Mouse (Mus musculus) brown adipose tissue, adult 24 weeks (tissue): ENCODE measurements around the gene Klf2. TPM values are rescaled to one million over a fixed set of nuclear protein-coding genes. Genes with fewer than 3 reads are reported as not detected.
A peak's percentile ranks its signal among the peaks of the same experiment; 100 is the strongest.

Experiments used
- H3K27ac ChIP-seq: fragments of 200-500 bp; replicated peaks from 2 replicates; pipeline ENCODE4 v1.5.1; 2012; ENCODE audit warnings: low read depth, mild to moderate bottlenecking, low read length
- H3K4me1 ChIP-seq: fragments of 200-500 bp; 2 replicates; pipeline ENCODE4 v1.6.1; 2012; ENCODE audit warnings: low read length, mixed read lengths; ENCODE audit not compliant: control insufficient read depth, insufficient read depth, insufficient read length
- H3K4me3 ChIP-seq: fragments of 200-500 bp; 2 replicates; pipeline ENCODE4 v1.5.1; 2012; ENCODE audit warnings: low read depth, mild to moderate bottlenecking, low read length, moderate library complexity; ENCODE audit not compliant: insufficient read depth
- polyA plus RNA-seq: library from polyadenylated mRNA; stranded (reverse); fragments of >200 nt; gene quantifications from 2 replicates; pipeline ENCODE4 v1.2.4, GENCODE M21; 2012; ENCODE audit not compliant: missing spikeins, insufficient read depth, insufficient read length

Klf2 gene
- polyA plus RNA-seq, 1 experiment: 88.0 TPM

GRCm38 (mm10) chr8:72336273-72336672, 17.4 kb downstream of the Klf2 start:
- Histone ChIP-seq H3K4me3 (no peak overlapping the region), H3K27ac (peak overlapping the region; percentile 89), H3K4me1 (peaks cover 16% of the 10 kb centered on the region; the same call in 1 of the 2 replicates)

- H3K4me1 ChIP-seq: peaks cover 16% of the 10 kb centered on the region; the same call in 1 of the 2 replicates
- H3K27ac ChIP-seq: peak overlapping the region; percentile 62
- no peak overlapping the region for H3K4me3 ChIP-seq
These were observed 18.2 kb downstream of the Klf2 start for GRCm38 (mm10) chr8:72337034-72337433.

- Histone ChIP-seq H3K27ac (no peak overlapping the region), H3K4me3 (no peak overlapping the region)
These were observed 23.9 kb downstream of the Klf2 start for GRCm38 (mm10) chr8:72342556-72343300.

GRCm38 (mm10) chr8:72343725-72344124, 24.9 kb downstream of the Klf2 start:
- Histone ChIP-seq H3K4me3 (no peak overlapping the region), H3K4me1 (no peaks in the 10 kb centered on the region), H3K27ac (no peak overlapping the region)

More at GRCm38 (mm10) chr8:72342556-72343300, 23.9 kb downstream of the Klf2 start:
- peaks cover 3% of the 10 kb centered on the region; the same call in 1 of the 2 replicates for H3K4me1 ChIP-seq

- no peak overlapping the region for H3K4me3 ChIP-seq
- no peak overlapping the region for H3K27ac ChIP-seq
- peaks cover 10% of the 10 kb centered on the region; the same call in 1 of the 2 replicates for H3K4me1 ChIP-seq
These were observed 28.7 kb downstream of the Klf2 start for GRCm38 (mm10) chr8:72347553-72347952.

GRCm38 (mm10) chr8:72348114-72348513, 29.3 kb downstream of the Klf2 start:
- Histone ChIP-seq H3K4me3 (no peak overlapping the region), H3K27ac (no peak overlapping the region), H3K4me1 (peaks cover 15% of the 10 kb centered on the region; the same call in 1 of the 2 replicates)

GRCm38 (mm10) chr8:72348956-72349355, 30.1 kb downstream of the Klf2 start:
- no peak overlapping the region for H3K27ac ChIP-seq
- H3K4me3 ChIP-seq: no peak overlapping the region
- peaks cover 23% of the 10 kb centered on the region for H3K4me1 ChIP-seq

GRCm38 (mm10) chr8:72349838-72350237, 31.0 kb downstream of the Klf2 start:
- peaks cover 29% of the 10 kb centered on the region for H3K4me1 ChIP-seq
- no peak overlapping the region for H3K4me3 ChIP-seq
- H3K27ac ChIP-seq: 0 out of 2 replicates have a peak overlapping the region, but pooled peaks have one; percentile 16

- Histone ChIP-seq H3K27ac (peak overlapping the region; percentile 36; the same call in 1 of the 2 replicates), H3K4me1 (peaks cover 35% of the 10 kb centered on the region), H3K4me3 (no peak overlapping the region)
These were observed 31.9 kb downstream of the Klf2 start for GRCm38 (mm10) chr8:72350727-72351126.

- Histone ChIP-seq H3K4me3 (no peak overlapping the region), H3K27ac (no peak overlapping the region), H3K4me1 (peaks cover 35% of the 10 kb centered on the region)
These were observed 32.7 kb downstream of the Klf2 start for GRCm38 (mm10) chr8:72351405-72352005.

- Histone ChIP-seq H3K4me1 (peaks cover 35% of the 10 kb centered on the region), H3K27ac (peak overlapping the region; percentile 82)
These were observed 34.3 kb downstream of the Klf2 start for GRCm38 (mm10) chr8:72352951-72353699.

GRCm38 (mm10) chr8:72353700-72354045, 34.8 kb downstream of the Klf2 start:
- Histone ChIP-seq H3K4me1 (peaks cover 35% of the 10 kb centered on the region), H3K27ac (peak overlapping the region; percentile 82), H3K4me3 (no peak overlapping the region)

More at GRCm38 (mm10) chr8:72352951-72353699, 34.3 kb downstream of the Klf2 start:
- H3K4me3 ChIP-seq: no peak overlapping the region

GRCm38 (mm10) chr8:72354272-72354671, 35.4 kb downstream of the Klf2 start:
- Histone ChIP-seq H3K4me3 (no peak overlapping the region), H3K27ac (peak overlapping the region; percentile 82), H3K4me1 (peaks cover 35% of the 10 kb centered on the region)

GRCm38 (mm10) chr8:72356593-72356992, 37.8 kb downstream of the Klf2 start:
- peaks cover 33% of the 10 kb centered on the region for H3K4me1 ChIP-seq
- H3K4me3 ChIP-seq: no peak overlapping the region
- no peak overlapping the region for H3K27ac ChIP-seq

- Histone ChIP-seq H3K4me1 (peaks cover 15% of the 10 kb centered on the region), H3K27ac (peak overlapping the region; percentile 42; the same call in 1 of the 2 replicates), H3K4me3 (no peak overlapping the region)
These were observed 41.3 kb downstream of the Klf2 start for GRCm38 (mm10) chr8:72360162-72360561.
